Mouse (Mus musculus) cerebellum, adult 2 months (tissue): Measurements from ENCODE around the gene Olfr1336. TPM values are rescaled to one million over a fixed set of nuclear protein-coding genes. Genes with fewer than 3 reads are reported as not detected.

ENCODE experiments used
- DNase-seq, 2 experiments: peaks; one replicate each; pipeline ENCODE4 v3.0.0; 2021
- H3K27ac ChIP-seq: fragments of 200-500 bp; 2 replicates; pipeline ENCODE4 v1.5.1; 2012; ENCODE audit warnings: low read length, control low read depth, inconsistent platforms; ENCODE audit not compliant: insufficient read depth
- H3K27me3 ChIP-seq: fragments of 200-500 bp; 2 replicates; pipeline ENCODE4 v1.6.1; 2012; ENCODE audit warnings: inconsistent platforms, mild to moderate bottlenecking, low read length, moderate library complexity; ENCODE audit not compliant: control insufficient read depth, insufficient read depth
- H3K4me1 ChIP-seq: fragments of 200-500 bp; 2 replicates; pipeline ENCODE4 v1.6.1; 2011; ENCODE audit warnings: low read length; ENCODE audit not compliant: control insufficient read depth, insufficient read depth
- H3K4me3 ChIP-seq: fragments of 200-500 bp; replicated peaks from 2 replicates; pipeline ENCODE3; 2011; ENCODE audit warnings: mild to moderate bottlenecking, low read depth, low read length, control low read depth; ENCODE audit not compliant: insufficient read depth
- CTCF ChIP-seq: fragments of 200-500 bp; IDR thresholded peaks from 2 replicates; pipeline ENCODE4 v1.5.1; 2011; ENCODE audit warnings: low read depth, mild to moderate bottlenecking, control low read depth, low read length, moderate library complexity, borderline replicate concordance; ENCODE audit not compliant: insufficient read depth
- POLR2A ChIP-seq: fragments of 200-500 bp; IDR thresholded peaks from 2 replicates; pipeline ENCODE4 v1.6.1; 2011; ENCODE audit warnings: low read length, control low read depth, borderline replicate concordance; ENCODE audit not compliant: insufficient read depth
- WGBS: fragments of 180-500 bp; shearing (Covaris S2); methylation state at CpG from one replicate; pipeline ENCODE4 v1.1.7; 2018; 5-methylcytosine and 5-hydroxymethylcytosine counted together
- polyA plus RNA-seq: library from polyadenylated mRNA; depleted of rRNA; stranded (reverse); fragments of >200 nt; gene quantifications from 2 replicates; pipeline ENCODE4 v1.2.3, GENCODE M21; 2012; rRNA removed

Gene Olfr1336
- not detected in 2 replicates for polyA plus RNA-seq

- TF ChIP-seq POLR2A (no peak), CTCF (no peak)
- no peak within 1 kb of the TSS for H3K4me3 ChIP-seq
- no peak for DNase-seq
Measured at GRCm38 (mm10) chr7:6455868-6456267, at the start of gene Olfr1336. Gene Olfr1336, plus strand, starts transcription at chr7:6456168.

GRCm38 (mm10) chr7:6410043-6410442, 45.9 kb upstream of the Olfr1336 start, which contains the start of gene Gm20715:
Gene Gm20715, plus strand, starts transcription at chr7:6410277.
- Histone ChIP-seq H3K27me3 (no peaks in the 10 kb centered on the region), H3K27ac (no peak within 1 kb of the TSS), H3K4me3 (no peak within 1 kb of the TSS), H3K4me1 (no peaks in the 10 kb centered on the region)
- 4% methylated on average over 17 of the region's 17 CpGs for WGBS
- peak; percentile 41 to 45 for DNase-seq
- TF ChIP-seq CTCF: no peak
- no peak for TF ChIP-seq POLR2A

More at GRCm38 (mm10) chr7:6455868-6456267, at the start of gene Olfr1336:
- Histone ChIP-seq H3K4me1 (no peaks in the 10 kb centered on the region), H3K27ac (no peak within 1 kb of the TSS), H3K27me3 (no peaks in the 10 kb centered on the region)

GRCm38 (mm10) chr7:6414626-6415441, 41.1 kb upstream of the Olfr1336 start:
- H3K4me1 ChIP-seq: no peaks in the 10 kb centered on the region
- no peaks in the 10 kb centered on the region for H3K27me3 ChIP-seq
- DNase-seq: peak in 1 of 2 experiments; percentile 22
- H3K27ac ChIP-seq: no peak overlapping the region
- TF ChIP-seq CTCF: no peak
- TF ChIP-seq POLR2A: no peak
- WGBS: 4% methylated on average over 22 of the region's 22 CpGs
- H3K4me3 ChIP-seq: peak overlapping the region; percentile 48

- H3K27ac ChIP-seq: no peak overlapping the region
Measured at GRCm38 (mm10) chr7:6415442-6415787, 40.6 kb upstream of the Olfr1336 start.

GRCm38 (mm10) chr7:6419894-6420293, 36.1 kb upstream of the Olfr1336 start:
- DNase-seq: no peak
- Histone ChIP-seq H3K4me3 (no peak overlapping the region), H3K27me3 (no peaks in the 10 kb centered on the region), H3K27ac (no peak overlapping the region), H3K4me1 (no peaks in the 10 kb centered on the region)
- WGBS: 71% methylated on average over 6 of the region's 6 CpGs
- no peak for TF ChIP-seq POLR2A
- no peak for TF ChIP-seq CTCF

More at GRCm38 (mm10) chr7:6415442-6415787, 40.6 kb upstream of the Olfr1336 start:
- TF ChIP-seq CTCF: no peak
- no peak for TF ChIP-seq POLR2A
- Histone ChIP-seq H3K27me3 (no peaks in the 10 kb centered on the region), H3K4me1 (no peaks in the 10 kb centered on the region), H3K4me3 (peak overlapping the region; percentile 48)
- WGBS: 11% methylated on average over 8 of the region's 8 CpGs
- peak in 1 of 2 experiments; percentile 12 for DNase-seq

- H3K4me3 ChIP-seq: no peak overlapping the region
- no peak for DNase-seq
- H3K27ac ChIP-seq: no peak overlapping the region
- TF ChIP-seq POLR2A (no peak), CTCF (no peak)
- no peaks in the 10 kb centered on the region for H3K4me1 ChIP-seq
- 87% methylated on average over 3 of the region's 3 CpGs for WGBS
- no peaks in the 10 kb centered on the region for H3K27me3 ChIP-seq
Measured at GRCm38 (mm10) chr7:6429381-6429780, 26.6 kb upstream of the Olfr1336 start.

- Histone ChIP-seq H3K4me1 (no peaks in the 10 kb centered on the region), H3K27me3 (no peaks in the 10 kb centered on the region), H3K4me3 (no peak overlapping the region), H3K27ac (no peak overlapping the region)
- peak; percentile 43; the same call in 1 of the 2 replicates for TF ChIP-seq CTCF
- TF ChIP-seq POLR2A: no peak
- 39% methylated on average over 2 of the region's 2 CpGs for WGBS
- no peak for DNase-seq
Measured at GRCm38 (mm10) chr7:6430342-6430741, 25.6 kb upstream of the Olfr1336 start.

GRCm38 (mm10) chr7:6438388-6438787, 17.6 kb upstream of the Olfr1336 start, which contains the start of gene Olfr1344:
Gene Olfr1344, plus strand, starts transcription at chr7:6438688.
- WGBS: 79% methylated on average over 3 of the region's 3 CpGs
- Histone ChIP-seq H3K4me3 (no peak within 1 kb of the TSS), H3K27me3 (no peaks in the 10 kb centered on the region), H3K4me1 (no peaks in the 10 kb centered on the region), H3K27ac (no peak within 1 kb of the TSS)
- no peak for DNase-seq
- TF ChIP-seq POLR2A: no peak
- TF ChIP-seq CTCF: no peak
